Mouse (Mus musculus): ENCODE measurements around the gene Pum2. TPM values are rescaled to one million over a fixed set of nuclear protein-coding genes. Genes with fewer than 3 reads are reported as not detected.

Gene Pum2
- total RNA-seq, 2 experiments from 2014 or later = 156 to 159 TPM

DNA sequence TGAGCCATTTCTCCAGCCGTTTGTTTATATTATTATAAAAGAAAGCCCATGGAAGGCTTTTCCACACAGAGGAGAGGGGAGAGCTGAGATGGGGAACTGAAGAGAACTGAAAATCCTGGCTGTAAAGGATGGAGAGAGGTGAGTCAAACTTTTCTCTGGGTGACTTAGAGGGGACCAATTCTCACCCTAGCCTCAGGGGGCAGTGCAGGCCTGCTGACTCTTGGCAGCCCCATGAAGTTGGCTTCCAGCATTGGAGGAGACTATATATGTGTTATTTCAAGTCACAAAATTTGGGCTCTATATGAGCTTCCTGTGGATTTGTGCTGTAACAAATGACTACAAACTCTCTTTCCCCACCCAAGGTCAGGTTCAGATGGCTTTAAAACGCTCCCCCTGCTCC, 88.7 kb downstream of the Pum2 start:
- DNase-seq = peak; percentile 50

DNA sequence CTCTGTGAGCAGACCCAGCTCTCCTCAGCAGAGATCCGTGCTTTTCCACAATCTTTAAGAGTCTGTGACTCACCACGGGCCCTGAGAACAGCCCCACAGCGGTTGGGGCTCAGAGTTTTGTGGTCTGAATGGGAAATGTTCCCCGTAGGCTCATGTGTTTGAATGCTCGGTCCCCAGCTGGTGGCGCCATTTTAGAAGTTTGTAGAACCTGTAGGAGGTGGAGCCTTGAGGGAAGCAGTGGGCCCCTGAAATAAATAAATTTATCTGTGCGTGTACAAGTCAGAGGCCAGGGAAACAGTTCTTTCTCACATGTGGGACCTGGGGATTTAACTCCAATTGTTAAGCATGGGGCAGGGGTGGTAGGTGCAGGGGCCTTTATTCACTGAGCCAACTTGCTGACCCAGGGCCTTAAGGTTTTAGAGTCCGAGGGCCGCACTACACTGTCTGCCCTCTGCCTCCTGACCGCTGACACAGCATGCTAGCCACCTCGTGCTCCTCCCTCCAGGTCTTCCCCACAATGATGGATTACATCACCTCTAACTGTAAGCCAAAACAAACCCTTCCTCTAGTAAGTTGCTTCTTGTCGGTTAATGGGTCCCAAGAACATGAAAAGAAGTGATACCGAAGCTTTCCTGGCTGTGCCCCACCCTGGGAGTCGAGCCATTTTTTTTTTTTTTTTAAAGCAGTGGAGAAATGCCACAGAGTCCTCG, 90.4 kb downstream of the Pum2 start:
- peak; percentile 5 for DNase-seq

DNA sequence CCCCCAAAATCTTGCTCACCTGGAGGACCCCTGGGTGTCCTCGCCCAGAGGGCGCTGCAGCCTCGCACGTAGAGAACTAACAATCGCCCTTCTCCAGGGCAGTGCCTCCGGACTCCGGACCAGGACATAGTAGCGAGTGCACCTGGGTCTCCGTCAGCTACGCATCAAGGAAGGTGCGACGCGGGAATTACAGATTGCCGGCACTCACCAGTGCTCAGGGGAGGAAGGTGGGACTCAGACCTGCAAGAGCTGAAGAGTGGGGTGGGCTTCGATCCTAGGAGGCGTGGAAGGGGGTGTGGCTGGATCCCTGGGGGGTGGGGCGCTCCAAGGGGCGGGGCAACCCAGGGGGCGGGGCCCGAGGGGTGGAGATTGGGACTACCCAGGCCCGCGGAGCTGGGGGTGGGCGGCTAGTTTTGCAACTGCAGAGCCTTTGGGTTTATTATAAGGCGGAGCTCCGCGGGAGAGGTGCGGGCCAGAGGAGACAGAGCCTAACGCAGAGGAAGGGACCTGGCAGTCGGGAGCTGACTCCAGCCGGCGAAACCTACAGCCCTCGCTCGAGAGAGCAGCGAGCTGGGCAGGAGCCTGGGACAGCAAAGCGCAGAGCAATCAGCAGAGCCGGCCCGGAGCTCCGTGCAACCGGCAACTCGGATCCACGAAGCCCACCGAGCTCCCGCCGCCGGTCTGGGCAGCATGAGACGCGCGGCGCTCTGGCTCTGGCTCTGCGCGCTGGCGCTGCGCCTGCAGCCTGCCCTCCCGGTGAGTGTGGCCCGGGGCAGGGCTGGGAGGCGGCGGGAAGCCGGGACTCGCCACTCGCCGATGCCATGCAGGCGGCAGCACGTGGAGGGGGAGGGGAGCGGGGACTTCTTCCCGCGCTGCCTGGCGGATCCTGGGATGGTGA, 97.3 kb downstream of the Pum2 start, which contains the start of gene Sdc1:
Sdc1 (plus strand) TSS at position 378 of the 898 bp plus-strand sequence.
- peak; percentile 83 for DNase-seq

DNA sequence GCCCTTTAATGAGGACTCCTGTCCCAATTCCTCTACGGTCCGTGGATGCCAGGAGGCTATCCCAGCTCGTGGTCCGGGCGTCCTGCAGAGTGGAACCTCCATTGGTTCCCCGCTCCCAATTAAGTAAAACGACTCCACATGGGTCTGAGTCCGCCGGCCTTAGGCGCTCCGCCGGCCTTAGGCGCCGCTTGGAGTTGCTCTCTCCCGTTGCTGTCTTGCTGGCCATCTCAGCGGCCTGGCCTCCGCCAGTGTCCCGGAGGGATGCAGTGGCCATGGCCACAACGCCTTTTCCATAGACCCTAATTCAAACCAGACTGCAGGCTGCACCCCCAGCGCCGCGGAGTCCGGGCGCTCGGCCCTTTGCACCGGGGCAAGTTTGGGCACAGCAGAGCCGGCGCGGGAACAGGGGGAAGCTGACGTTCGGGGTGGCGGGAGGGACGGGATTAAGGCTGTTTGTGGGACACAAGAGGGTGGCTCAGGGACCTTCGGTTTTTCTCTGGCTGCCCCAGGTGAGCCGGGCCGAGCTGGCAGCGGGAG, 98.0 kb downstream of the Pum2 start:
- DNase-seq = peak; percentile 51

DNA sequence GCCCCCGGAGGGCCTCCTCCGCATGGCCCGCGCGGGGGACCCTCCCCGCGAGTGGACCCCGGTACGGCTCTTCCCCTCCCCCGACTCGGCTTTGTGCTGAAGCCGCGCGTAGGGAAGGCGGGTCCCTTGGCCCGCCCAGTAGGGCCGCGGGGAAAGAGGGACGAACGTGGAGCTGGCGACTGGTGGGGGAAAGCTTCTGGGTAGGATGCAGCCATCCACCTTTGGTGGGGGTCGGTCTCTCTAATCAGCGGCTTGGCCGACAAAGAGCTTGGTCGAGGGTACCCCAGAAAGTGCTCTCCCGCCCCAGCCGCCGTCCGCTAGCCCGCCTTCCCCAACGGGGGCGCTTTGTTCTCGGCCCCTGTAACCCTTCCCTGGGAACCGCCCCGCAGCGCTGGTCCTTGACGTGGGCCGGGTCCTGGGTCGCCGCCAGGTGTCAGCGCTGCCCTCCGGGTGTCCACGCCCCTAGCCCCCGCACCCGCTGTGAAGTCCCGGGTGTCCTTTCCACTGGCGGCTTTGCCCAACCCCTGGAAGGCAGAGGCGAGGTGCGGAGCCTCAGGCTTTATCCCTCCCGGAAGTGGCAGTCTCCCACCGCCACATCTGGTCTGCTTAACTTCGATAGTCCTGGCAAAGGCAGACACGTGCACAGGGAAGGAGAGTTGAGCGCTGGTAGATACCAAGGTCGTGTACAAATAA, 98.7 kb downstream of the Pum2 start:
- DNase-seq = peak; percentile 74

DNA sequence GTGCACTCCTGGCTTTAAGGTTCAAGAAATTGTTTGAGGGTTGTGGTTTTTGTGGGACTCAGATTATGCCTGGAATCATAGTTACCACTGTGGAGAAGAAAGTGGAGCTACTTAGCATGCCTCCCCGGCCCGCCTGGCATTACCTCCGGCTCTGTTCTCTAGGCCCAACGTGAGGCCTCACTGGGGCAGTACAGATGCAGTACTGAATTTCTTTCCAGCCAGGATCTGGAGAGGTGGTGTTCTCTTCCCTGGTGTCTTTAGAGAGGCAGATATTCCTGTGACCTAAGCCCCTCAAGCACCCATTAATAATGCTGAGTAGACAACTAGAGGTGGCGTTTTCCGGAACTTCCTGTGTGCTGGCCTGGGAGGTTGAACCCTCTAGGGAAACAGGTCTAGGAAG, 99.4 kb downstream of the Pum2 start:
- DNase-seq = no peak

DNA sequence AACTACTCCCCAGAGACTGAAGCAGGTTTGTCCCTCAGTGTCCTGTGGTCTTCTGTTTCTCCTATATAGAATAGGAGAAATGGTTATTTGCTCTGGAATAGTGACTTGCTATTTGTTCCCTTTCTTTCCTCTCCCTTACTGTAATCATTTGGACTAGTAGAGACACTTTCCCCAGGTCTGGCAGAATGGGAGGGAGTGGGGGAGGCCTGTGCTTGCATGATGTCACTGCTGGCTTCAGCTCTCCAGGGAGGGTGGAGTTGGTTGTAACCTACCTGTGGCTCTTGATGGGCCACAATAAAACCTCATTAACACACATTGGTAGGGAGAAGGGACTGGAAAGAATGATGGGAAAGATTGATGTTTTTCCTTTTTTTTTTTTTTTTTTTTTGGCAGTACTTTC, 100.2 kb downstream of the Pum2 start:
- no peak for DNase-seq

DNA sequence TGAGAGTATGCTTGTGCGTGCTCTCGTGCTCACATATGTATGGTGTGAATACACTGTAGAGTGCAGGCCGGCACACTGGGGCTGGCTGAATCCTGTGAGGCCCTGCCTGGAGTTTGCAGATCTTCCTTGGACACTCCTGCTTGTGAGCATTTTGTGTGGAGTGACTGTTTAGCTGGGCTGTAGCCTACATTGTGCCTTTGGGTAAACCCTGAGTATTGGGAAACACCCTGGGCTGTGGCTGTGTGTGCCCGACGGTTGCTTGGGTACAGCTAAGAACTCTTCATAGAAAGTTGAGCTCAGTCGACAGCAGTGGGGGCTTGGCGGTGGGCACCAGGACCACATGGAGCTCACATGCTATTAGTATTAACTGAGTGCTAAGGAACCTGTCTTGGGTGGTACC, 102.3 kb downstream of the Pum2 start:
- DNase-seq = no peak

DNA sequence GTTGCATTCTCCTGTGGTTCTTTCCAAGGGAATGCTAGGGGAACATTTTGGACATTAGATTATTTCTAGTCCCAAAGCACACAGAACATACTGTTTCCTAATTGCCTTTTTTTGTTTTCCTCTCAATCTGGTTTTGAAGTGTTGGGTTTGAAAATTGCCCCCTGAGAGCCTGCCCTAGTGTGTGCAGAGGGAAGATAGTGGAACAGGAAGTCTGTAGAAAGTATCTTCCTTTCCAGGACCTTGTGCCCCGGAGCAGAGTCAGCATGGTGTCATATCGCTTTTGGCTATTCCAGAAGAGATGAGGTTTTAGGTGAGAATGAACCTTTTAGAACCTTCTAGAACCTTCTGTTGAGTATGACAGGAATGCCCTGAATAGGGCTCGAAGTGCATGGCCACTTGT, 102.8 kb downstream of the Pum2 start:
- DNase-seq = no peak

DNA sequence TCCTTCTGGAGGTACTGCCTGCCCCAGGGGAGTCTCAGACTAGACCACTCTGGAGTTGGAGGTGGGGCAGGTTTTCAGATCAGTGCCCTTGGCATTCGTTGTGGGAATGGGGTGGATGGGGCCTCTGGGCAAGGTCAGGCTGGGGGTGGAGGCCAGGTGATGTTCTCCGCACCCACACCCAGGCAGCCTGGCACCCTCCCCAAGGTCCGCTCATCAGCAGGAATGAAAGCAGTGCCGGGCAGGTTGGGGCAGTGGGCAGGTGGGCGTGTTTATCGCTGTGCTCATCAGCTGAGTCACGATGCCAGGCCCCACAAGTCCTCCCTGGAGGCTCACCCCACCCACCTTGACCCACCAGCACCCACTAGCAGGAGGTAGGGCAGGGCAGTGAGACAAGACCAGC, 104.2 kb downstream of the Pum2 start:
- no peak for DNase-seq

DNA sequence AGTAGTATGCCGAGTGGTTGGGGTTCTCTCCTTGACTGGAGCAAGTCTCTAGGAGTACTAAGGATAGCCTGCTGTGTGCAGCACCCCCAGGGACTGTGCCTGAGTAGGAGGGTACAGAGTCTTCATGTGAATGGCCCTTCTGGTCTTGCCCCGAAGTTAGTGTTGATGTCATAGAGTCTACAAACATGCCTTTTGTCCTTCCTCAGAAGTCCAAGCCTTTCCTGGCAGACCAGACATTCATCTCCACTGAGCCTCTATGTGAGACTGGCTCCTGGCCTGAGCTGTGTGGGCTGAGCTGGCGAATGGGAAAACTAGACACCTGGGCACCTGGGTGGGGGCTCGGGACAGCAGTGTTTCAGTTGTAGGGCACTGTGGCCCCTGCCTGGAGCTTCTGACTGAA, 105.9 kb downstream of the Pum2 start:
- DNase-seq = no peak

DNA sequence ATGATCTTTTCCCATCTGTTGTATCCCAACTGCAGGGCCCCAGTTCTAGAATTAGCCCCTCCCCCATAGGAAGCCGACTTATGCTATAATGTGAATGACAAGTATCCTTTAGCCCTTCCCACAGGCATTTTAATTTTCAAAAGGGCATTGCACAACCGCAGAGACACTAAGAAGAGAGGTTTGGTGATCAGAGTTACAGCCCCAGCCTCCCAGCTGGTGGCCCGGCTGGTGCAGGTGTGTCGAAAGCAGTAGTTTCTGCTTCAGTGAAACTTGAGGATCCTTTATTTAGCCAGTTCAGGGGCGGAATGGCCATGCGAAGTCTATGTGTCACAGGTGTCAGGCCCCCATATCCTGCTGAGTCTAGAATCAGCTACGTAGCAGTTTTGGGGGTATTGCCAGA, 107.2 kb downstream of the Pum2 start:
- DNase-seq = no peak

DNA sequence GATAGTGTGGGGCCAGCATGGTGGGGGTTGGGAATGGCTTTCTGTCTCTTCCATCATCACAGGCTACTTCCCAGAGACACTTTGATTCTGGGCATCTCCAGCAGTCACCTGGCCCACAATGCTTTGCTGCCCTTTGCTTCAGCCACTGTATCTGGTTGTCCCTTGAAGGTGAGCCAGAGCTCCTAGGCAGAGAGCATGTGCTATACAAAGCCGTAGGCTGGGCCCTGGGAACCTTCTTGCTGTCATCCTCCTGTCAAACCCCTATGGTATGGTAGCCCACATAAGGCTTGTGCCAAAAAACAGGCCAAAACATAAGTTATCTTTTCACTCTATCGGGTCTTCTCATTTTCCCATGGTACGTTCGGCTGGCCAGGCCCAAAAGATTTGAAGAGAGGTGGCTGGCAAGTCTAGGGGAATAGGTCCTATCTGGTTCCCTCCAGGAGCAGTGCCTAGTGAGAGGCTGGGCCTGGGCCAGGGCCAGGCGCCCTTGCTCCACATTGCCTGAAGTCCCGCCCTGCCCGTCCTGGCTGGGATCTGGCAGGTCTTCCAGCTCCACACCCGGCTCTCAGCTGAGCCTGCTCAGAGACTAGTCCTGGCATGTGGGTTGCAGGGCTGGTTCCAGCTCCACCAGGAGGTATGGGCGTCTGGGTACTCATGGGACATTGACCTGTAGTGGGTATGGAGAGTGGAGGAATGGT, 107.9 kb downstream of the Pum2 start:
- DNase-seq = peak; percentile 77

DNA sequence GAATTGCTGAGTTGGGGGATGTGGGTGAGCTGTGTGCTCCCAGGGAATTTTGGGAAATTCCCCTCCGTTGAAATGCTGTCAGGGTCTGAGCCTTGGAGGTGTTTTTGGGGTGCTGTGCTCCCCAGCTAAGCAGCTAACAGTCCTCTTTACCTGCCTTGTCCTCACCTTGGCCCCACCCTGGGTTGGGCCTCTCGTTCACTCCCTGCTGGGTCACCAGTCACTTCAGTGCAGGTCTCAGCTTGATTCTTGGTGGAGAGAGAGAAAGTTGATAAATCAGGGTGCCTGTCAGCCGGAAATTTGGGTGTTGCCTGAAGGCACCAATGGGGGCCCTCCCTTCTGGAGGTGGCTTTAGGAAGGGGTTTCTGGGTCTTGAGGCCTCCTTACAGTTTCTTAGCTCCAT, 108.6 kb downstream of the Pum2 start:
- no peak for DNase-seq

DNA sequence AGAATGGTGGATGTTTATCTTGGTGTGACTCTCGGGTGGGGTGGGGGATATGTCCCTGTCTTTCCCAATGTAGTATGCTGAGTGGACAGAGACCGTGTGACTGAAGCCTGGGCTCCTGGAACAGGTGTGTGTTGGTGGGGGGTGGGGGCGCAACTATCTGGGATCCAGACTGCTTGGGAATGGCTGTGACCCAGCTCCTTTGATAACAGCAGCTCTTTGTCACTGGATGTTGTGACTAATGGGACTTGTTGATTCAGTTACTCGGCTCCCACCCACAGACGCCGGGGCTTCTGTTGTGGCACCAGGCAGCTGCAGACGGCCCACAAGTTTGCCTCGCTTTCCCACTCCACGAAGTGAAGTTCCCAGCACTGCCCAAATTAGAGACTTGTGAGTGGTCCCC, 110.3 kb downstream of the Pum2 start:
- no peak for DNase-seq

DNA sequence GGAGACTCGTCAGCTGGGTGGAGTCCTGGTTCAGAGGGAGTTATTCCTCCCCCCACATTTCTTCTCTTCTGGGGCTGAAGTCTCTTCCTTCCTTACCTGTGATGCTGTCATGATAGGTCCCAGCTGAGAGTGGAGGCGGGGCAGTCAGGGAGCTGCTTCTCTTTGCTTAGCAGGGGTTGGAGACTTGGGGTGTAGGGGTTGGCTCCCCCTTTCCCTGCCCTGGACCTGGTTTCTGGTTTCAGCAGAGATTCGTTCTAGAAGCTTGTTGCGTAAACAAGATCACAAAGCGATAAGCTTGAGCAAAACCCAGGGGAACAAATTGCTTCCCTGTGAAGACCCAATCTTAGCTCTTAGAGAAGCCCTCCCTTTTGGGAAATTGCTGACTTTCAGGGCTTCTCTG, 112.5 kb downstream of the Pum2 start:
- DNase-seq = no peak

DNA sequence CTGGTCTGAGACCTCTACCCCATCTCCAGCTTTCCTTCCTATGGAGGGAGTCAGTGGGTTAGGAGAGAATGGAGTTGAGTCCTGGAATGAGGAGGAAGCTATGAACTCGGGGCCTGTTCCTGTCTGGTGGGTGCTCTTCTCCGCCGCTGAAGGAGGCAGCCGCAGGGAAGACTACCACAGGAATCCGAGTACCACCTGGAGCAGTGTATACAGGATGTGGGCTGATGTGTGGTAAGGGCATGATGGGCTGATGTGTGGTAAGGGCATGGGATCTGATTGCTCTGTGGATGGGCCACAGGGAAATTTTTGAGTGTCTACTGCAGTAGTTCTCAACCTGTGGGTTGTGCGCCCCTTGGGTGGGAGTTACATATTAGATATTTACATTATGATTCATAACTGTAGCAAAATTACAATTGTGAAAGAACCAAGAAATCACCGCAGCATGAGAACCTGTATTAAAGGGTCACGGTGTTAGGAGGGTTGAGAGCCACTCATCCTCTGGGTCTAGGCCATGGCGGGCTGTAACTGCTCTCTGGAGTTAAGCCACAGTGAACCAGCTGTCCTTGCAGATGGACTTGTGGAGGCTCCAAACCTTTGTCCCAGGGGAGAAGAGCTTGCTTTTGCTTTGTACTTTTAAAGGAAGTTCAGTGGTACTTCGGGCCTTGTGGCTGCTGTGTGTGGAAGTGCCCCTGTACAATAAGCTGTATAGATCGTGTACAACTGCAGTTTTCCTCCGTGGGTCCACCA, 113.2 kb downstream of the Pum2 start:
- no peak for DNase-seq

DNA sequence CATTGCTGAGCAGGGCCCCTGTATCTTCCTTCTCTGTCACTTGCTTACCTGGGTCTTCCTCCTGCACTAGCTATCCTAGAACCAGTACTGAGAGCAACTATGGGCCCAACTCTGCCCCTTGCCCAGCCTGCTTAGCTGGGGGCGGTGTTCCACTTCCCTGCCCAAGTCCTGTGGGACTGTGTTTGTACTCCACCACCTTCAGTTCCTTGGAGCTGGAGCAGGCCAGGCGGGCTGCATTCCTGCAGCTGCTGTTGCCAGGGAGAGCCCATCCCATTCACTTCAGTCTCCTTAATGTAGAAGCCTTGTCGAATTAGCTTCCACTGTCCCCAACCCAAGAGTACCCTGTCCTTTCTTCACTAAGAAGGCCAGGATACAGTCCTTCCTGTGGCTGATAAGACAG, 114.5 kb downstream of the Pum2 start:
- DNase-seq = no peak

DNA sequence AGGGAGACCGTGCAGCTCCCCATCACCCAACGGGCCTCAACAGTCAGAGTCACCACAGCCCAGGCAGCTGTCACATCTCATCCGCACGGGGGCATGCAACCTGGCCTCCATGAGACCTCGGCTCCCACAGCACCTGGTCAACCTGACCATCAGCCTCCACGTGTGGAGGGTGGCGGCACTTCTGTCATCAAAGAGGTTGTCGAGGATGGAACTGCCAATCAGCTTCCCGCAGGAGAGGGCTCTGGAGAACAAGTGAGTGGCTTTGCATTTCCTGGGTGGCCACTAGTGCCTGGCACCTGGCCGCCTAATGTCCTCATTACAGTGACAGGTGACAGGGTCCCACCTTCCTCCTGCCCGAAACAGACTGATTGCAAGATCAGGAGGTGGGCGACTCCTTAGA, 116.7 kb downstream of the Pum2 start:
- DNase-seq = no peak

DNA sequence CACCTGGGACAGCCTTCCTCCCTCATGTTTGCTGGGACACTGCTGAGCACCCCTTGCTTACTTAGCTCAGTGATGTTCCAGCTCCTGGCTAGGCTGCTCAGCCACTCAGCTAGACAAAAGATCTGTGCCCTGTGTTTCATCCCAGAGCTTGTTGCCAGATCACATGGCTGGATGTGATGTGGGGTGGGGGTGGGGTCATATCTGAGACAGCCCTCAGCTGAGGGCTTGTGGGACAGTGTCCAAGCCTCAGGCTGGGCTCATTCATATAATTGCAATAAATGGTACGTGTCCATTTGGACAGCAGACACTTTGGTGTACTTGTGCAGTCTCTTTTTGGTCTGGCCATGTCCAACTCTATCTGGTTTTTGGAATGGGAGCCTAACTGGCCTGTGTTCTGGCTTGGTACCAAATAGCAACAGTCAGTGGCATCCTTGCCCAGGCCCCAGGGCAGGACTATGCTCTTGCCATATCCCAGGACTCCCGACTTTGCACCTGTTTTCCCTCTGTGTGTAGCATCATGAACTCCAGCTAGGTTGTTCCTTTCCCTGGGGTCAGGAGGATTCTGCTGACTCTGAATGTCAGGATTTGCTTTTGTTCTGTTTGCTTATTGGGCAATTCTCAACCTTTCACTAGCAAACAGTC, 119.6 kb downstream of the Pum2 start:
- no peak for DNase-seq

DNA sequence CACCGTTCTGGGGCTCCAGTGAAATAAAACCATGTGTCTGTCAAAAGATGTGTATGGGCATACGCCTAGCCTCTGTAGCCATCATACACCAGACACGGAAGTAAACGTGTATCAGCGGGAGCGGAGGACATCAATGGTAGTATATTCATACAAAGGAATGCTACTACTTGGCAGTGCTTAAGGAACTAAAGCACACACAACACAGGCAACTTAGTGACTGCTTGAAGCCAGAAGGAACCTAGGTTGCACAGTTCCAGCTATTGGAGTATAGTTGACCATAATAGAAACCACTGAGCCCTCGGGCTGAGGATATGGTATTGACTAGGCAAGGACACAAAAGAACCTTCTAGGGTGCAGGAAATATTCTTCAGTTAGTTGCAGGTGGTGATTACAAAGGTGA, 124.0 kb downstream of the Pum2 start:
- DNase-seq = no peak
